Mouse (Mus musculus): ENCODE results near the gene Reg3d. TPM values are rescaled to one million over a fixed set of nuclear protein-coding genes. Genes with fewer than 3 reads are reported as not detected.

The Reg3d gene
- total and polyA plus RNA-seq, 3 experiments, result not detected

DNA sequence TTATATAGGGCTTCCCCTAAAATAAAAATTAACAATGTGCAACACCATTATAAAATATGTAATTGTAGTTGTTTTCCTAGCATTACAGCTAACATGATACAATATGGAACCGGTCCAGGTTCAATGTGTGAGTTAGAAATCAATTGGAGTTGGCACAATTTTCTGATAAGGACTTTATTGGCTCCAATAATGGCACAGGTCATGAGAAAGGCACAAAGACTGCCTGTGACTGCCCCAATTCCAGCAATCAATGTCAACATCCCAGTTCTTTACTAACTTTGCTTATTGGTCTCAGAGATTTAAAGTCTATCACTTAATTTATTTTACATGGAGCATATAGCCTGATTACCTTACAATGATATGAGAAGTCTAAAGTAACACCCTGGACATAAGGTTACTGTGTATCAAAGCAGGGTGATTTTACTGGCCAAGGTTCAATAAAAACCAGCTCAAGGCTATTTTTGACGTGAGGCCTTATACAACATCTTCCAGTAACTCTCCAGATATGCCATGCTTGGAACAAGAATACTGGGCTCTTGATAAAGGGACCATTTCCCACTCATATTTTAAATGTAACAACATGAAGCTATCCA is 16.6 kb downstream of the Reg3d start:
- TF ChIP-seq POLR2A (IDR thresholded peaks at IDR 0.05; ENCODE audit: insufficient read depth, low read depth, low read length) (no peak), CTCF (IDR thresholded peaks at IDR 0.05) (no peak), EP300 (IDR thresholded peaks at IDR 0.05; ENCODE audit: insufficient read depth, low read depth, low read length) (no peak)
- H3K27ac ChIP-seq, result no peak overlapping the region
- intact Hi-C loops (cut with DNase I), result no loop called here
- H3K4me3 ChIP-seq, result no peak overlapping the region
- WGBS, result 40% methylated on average over 2 of the region's 2 CpGs
- no peak for DNase-seq
- H3K79me2 ChIP-seq (replicated peaks; ENCODE audit: control insufficient read depth, insufficient read depth, low read length), result no peaks in the 10 kb centered on the region
- no peaks in the 10 kb centered on the region for H3K4me1 ChIP-seq (ENCODE audit: control insufficient read depth, insufficient read depth, low read length)
- no peaks in the 10 kb centered on the region for H3K36me3 ChIP-seq (ENCODE audit: control insufficient read depth, insufficient read depth, low read length)
- no peak overlapping the region for H3K9ac ChIP-seq (ENCODE audit: low read depth, low read length)
- no peaks in the 10 kb centered on the region for H3K27me3 ChIP-seq (ENCODE audit: control insufficient read depth, insufficient read depth, low read length)

GRCm38 (mm10) chr6:78341689-78342088 is 37.0 kb downstream of the Reg3d start:
- Histone ChIP-seq H3K4me3 (no peak overlapping the region), H3K4me1 (ENCODE audit: control insufficient read depth, insufficient read depth, low read length) (no peaks in the 10 kb centered on the region), H3K9ac (ENCODE audit: low read depth, low read length) (no peak overlapping the region), H3K36me3 (ENCODE audit: control insufficient read depth, insufficient read depth, low read length) (no peaks in the 10 kb centered on the region), H3K27me3 (ENCODE audit: control insufficient read depth, insufficient read depth, low read length) (no peaks in the 10 kb centered on the region), H3K27ac (no peak overlapping the region), H3K79me2 (replicated peaks; ENCODE audit: control insufficient read depth, insufficient read depth, low read length) (no peaks in the 10 kb centered on the region)
- intact Hi-C loops (cut with DNase I), result no loop called here
- TF ChIP-seq POLR2A (IDR thresholded peaks at IDR 0.05; ENCODE audit: insufficient read depth, low read depth, low read length), result no peak
- TF ChIP-seq CTCF (IDR thresholded peaks at IDR 0.05), result no peak
- WGBS, result 72% methylated on average over 2 of the region's 2 CpGs
- no peak for DNase-seq

DNA sequence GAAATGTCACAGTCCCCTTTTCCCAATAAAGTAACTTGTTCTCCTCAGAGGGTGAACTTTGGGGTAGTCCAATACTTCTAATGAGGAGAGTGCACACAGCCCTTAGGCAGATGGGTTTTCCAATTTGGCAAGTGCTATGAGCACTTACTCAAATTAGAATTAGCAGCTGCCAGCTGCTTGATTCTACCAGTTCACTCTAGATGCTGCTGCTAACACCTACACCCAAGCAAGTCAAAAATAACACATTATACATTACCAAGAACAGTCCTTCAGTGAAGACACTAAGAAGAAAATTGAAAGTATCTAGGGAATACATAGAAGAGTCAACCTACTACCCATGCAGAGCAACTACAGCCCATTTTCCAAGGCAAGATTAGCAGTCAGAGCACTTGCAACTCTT is 38.4 kb downstream of the Reg3d start:
- no peak overlapping the region for H3K4me3 ChIP-seq
- TF ChIP-seq EP300 (IDR thresholded peaks at IDR 0.05; ENCODE audit: insufficient read depth, low read depth, low read length) (no peak), POLR2A (IDR thresholded peaks at IDR 0.05; ENCODE audit: insufficient read depth, low read depth, low read length) (no peak), CTCF (IDR thresholded peaks at IDR 0.05) (no peak)
- no peaks in the 10 kb centered on the region for H3K36me3 ChIP-seq (ENCODE audit: control insufficient read depth, insufficient read depth, low read length)
- intact Hi-C loops (cut with DNase I), result no loop called here
- no peak for DNase-seq
- H3K9ac ChIP-seq (ENCODE audit: low read depth, low read length), result no peak overlapping the region
- no peaks in the 10 kb centered on the region for H3K27me3 ChIP-seq (ENCODE audit: control insufficient read depth, insufficient read depth, low read length)
- H3K79me2 ChIP-seq (replicated peaks; ENCODE audit: control insufficient read depth, insufficient read depth, low read length), result no peaks in the 10 kb centered on the region
- H3K4me1 ChIP-seq (ENCODE audit: control insufficient read depth, insufficient read depth, low read length), result no peaks in the 10 kb centered on the region
- H3K27ac ChIP-seq, result no peak overlapping the region

- H3K9ac ChIP-seq (ENCODE audit: low read depth, low read length), result no peak overlapping the region
- intact Hi-C loops (cut with DNase I), result loop anchor here (5.0 kb wide), 1 partner anchor 180 kb away; no protein-coding TSS in a partner anchor
These were observed 46.6 kb downstream of the Reg3d start for GRCm38 (mm10) chr6:78331919-78332569.

GRCm38 (mm10) chr6:78329166-78329565 is 49.5 kb downstream of the Reg3d start:
- no peaks in the 10 kb centered on the region for H3K79me2 ChIP-seq (replicated peaks; ENCODE audit: control insufficient read depth, insufficient read depth, low read length)
- intact Hi-C loops (cut with DNase I), result no loop called here
- H3K27me3 ChIP-seq (ENCODE audit: control insufficient read depth, insufficient read depth, low read length), result no peaks in the 10 kb centered on the region
- no peak overlapping the region for H3K27ac ChIP-seq
- no peak overlapping the region for H3K4me3 ChIP-seq
- H3K9ac ChIP-seq (ENCODE audit: low read depth, low read length), result no peak overlapping the region
- 62% methylated on average over 2 of the region's 2 CpGs for WGBS
- TF ChIP-seq EP300 (IDR thresholded peaks at IDR 0.05; ENCODE audit: insufficient read depth, low read depth, low read length), result no peak
- no peaks in the 10 kb centered on the region for H3K36me3 ChIP-seq (ENCODE audit: control insufficient read depth, insufficient read depth, low read length)
- no peaks in the 10 kb centered on the region for H3K4me1 ChIP-seq (ENCODE audit: control insufficient read depth, insufficient read depth, low read length)
- no peak for DNase-seq

More at GRCm38 (mm10) chr6:78331919-78332569, 46.6 kb downstream of the Reg3d start:
- H3K4me3 ChIP-seq, result no peak overlapping the region
- H3K27me3 ChIP-seq (ENCODE audit: control insufficient read depth, insufficient read depth, low read length), result no peaks in the 10 kb centered on the region
- H3K79me2 ChIP-seq (replicated peaks; ENCODE audit: control insufficient read depth, insufficient read depth, low read length), result no peaks in the 10 kb centered on the region
- H3K36me3 ChIP-seq (ENCODE audit: control insufficient read depth, insufficient read depth, low read length), result no peaks in the 10 kb centered on the region
- 20% methylated on average over 7 of the region's 7 CpGs for WGBS
- H3K27ac ChIP-seq, result no peak overlapping the region
- peak; percentile 64 for TF ChIP-seq CTCF (IDR thresholded peaks at IDR 0.05)
- TF ChIP-seq EP300 (IDR thresholded peaks at IDR 0.05; ENCODE audit: insufficient read depth, low read depth, low read length), result no peak
- H3K4me1 ChIP-seq (ENCODE audit: control insufficient read depth, insufficient read depth, low read length), result no peaks in the 10 kb centered on the region
- no peak for DNase-seq

GRCm38 (mm10) chr6:78327798-78328197 is 50.9 kb downstream of the Reg3d start:
- H3K36me3 ChIP-seq (ENCODE audit: control insufficient read depth, insufficient read depth, low read length), result no peaks in the 10 kb centered on the region

More at GRCm38 (mm10) chr6:78327798-78328197, 50.9 kb downstream of the Reg3d start:
- TF ChIP-seq CTCF (IDR thresholded peaks at IDR 0.05), result no peak
- TF ChIP-seq POLR2A (IDR thresholded peaks at IDR 0.05; ENCODE audit: insufficient read depth, low read depth, low read length), result no peak
- TF ChIP-seq EP300 (IDR thresholded peaks at IDR 0.05; ENCODE audit: insufficient read depth, low read depth, low read length), result no peak
- H3K9ac ChIP-seq (ENCODE audit: low read depth, low read length), result no peak overlapping the region
- H3K4me3 ChIP-seq, result no peak overlapping the region
- no peaks in the 10 kb centered on the region for H3K4me1 ChIP-seq (ENCODE audit: control insufficient read depth, insufficient read depth, low read length)
- no peak overlapping the region for H3K27ac ChIP-seq
- no peaks in the 10 kb centered on the region for H3K27me3 ChIP-seq (ENCODE audit: control insufficient read depth, insufficient read depth, low read length)
- DNase-seq, result no peak
- intact Hi-C loops (cut with DNase I), result no loop called here
- no peaks in the 10 kb centered on the region for H3K79me2 ChIP-seq (replicated peaks; ENCODE audit: control insufficient read depth, insufficient read depth, low read length)

Other genes with a start within 250 kb of the Reg3d start
- not detected for gene Reg3b, start 8.2 kb downstream of the Reg3d start, total RNA-seq (2021)
- 1.1 TPM in 1 of 2 replicates, not detected in the other for gene Reg3b, start 8.2 kb downstream of the Reg3d start, polyA plus RNA-seq (2012; rRNA removed)
- gene Reg3a, start 1.8 kb upstream of the Reg3d start, total RNA-seq (2021), result not detected
- gene Reg3a, start 1.8 kb upstream of the Reg3d start, polyA plus RNA-seq (2012; rRNA removed), result not detected in 2 replicates
- not detected for gene Reg2, start 16.8 kb upstream of the Reg3d start, total RNA-seq (2021)
- not detected in 2 replicates for gene Reg2, start 16.8 kb upstream of the Reg3d start, polyA plus RNA-seq (2012; rRNA removed)
- not detected for gene Reg1, start 43.8 kb upstream of the Reg3d start, total RNA-seq (2021)
- not detected in 2 replicates for gene Reg1, start 43.8 kb upstream of the Reg3d start, polyA plus RNA-seq (2012; rRNA removed)
- gene Reg3g, start 90.0 kb upstream of the Reg3d start, total RNA-seq (2021), result not detected
- gene Reg3g, start 90.0 kb upstream of the Reg3d start, polyA plus RNA-seq (2012; rRNA removed), result 56.6 TPM in 1 of 2 replicates, not detected in the other